Mouse (Mus musculus) B cell, adult 2 months (primary cell): ENCODE data around the gene Timm13.

Experiments used
- DNase-seq, 2 experiments: peaks; one replicate each; pipeline ENCODE4 v3.0.0; 2022

Timm13 gene

DNA sequence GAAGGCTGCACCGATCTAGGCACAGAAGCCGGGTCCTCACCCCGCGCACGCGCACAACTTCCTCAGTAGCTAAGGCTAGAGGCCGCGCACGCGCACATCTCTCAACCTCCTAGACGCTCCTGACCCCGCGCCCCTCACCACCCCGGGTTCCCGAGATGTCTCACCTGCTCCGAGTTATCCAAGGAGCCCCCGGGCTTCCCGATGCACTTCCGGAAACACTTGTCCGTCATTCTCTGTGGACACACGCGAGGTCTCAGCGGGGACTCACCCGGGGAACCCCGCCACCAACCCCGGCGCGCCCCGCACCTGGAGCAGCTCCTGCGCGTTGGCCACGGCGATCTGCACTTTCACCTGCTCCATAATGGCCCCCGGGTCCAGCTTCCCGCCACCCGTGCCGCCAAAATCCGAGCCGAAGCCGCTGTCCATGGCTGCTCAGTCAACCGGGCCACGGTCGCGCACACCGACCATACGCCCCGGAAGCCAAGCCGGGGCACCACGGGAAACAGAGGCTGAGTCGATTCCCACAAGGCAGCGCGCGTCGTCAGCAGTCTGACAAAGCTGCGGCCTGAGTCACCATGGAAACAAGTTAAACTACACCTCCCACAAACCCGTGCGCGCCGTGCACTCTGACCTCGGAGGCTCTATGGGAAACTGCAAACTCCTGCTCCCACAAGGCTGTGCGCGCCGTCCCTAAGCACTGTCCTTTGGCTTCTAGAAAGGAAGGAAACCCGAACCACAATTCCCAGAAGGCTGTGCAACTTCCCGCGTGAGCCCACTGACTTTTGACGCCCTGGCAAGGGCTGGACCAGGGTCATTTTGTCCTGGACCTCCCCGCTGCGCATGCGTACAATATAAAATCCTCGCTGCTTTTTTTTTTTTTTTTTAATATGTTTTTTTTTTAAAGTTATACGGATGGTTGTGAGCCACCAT lies at the start of gene Timm13:
Timm13 (minus strand) TSS at position 652 of the 930 bp plus-strand sequence.
- DNase-seq: peak; percentile 94 to 95

DNA sequence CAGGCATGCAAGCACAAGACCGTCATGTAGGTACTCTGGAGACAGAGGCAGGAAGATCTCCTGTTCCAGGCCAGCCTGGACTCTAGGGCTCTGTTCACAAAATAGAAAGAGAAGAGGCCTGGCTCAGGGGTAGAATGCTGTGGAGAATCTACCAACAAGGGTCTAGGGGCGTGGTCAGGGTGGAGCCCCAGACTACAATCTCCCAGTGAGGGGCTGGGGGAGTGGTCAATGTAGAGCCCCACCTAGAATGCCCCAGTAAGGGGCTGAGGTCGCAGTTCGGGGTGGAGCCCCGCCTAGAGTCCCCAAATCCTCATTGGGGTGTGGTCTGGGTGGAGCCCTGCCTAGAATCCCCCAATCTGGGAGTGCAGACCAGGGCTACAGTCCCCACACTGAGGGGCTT lies 49.5 kb upstream of the Timm13 start:
- no peak for DNase-seq

DNA sequence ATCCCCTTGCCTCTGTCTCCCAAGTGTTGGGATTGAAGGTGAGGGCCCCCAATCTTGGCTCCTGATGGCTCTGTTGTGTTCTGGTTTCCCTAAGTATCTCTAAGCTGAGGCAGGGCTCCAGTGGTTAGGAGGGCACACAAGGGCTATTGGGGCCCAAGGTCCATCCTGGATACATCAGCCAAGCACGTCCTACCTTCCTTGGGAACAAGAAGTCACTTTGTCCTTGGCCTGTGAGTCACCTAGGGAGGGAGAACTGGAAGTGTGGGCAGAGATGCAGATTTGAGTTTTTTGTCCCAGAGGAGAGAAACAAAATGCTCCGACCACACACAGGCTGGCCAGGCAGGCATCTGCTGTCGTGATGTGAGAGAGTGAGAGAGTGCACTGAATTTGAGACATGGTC lies 48.3 kb upstream of the Timm13 start:
- DNase-seq: no peak

DNA sequence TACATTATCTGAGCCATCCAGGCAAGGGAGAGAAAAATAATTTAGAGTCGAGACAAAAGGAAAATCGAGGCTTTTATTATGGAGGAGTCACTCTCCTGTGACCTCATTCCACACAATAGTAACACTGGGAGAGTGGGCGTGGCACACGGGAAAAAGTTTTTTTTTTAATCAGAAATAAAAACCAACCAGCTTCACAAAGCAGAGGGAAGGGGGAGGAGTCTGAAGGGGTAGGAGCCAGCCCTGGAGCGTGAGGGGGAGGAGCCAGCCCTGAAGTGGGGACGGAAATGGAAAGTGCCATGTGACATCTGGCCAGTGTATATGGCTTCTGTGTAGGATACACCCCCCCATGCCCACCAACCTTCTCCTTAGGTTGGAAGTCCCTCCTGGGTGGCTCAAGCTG lies 47.8 kb upstream of the Timm13 start:
- DNase-seq: no peak

DNA sequence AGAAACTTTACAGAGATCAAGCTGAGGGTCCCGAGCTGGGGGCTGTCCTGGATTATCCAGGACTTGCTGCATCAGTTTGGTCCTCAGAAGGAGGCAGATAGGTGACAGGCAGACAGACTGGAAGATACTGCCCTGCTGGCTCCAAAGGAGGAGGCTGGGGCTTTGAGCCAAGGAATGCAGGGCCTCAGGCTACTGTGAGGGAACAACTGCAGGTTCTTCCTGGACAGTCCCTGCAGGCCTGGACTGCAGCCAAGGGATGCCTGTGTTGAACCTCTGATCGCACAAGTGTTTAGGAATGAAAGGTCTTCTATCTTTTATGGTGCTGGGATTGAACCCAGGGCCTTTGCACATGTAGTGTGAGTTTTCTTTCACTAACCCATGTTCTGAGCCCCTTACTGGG lies 47.0 kb upstream of the Timm13 start:
- DNase-seq: no peak

DNA sequence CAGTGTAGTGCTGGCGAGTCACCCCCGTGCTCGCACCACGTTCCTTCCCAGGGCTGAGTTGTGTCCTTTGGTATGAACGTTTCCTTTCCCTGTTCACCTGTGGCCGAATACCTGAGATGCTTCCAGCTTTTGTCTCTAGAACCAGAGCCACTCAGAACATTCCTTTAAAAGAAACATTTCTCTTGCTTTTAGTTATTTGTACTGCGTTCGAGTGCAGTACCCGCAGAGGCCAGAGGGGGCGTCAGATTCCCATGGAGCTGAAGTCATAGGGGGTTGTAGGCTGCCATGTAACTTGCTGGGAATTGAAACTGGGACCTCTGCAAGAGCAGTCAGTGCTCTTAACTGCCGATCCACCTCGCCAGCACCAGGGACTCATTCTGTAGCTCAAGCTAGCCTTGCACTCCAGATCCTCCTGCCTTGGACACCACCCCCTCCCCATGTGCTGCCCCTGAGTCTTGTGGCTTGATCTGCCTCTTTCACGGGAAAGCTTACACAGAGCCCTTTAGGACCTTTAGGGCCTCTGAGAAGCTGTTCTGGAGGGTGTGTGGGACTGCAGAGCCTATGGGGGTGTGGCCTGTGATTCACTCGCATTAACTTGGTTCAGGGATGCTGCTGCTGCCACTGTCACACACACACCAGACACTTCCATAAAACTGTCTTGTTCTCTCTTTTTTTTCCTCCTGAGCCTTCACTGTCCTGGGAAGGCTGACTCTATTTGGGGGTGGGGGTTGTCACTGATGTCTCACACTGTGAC lies 46.1 kb upstream of the Timm13 start:
- peak; percentile 57 to 58 for DNase-seq

DNA sequence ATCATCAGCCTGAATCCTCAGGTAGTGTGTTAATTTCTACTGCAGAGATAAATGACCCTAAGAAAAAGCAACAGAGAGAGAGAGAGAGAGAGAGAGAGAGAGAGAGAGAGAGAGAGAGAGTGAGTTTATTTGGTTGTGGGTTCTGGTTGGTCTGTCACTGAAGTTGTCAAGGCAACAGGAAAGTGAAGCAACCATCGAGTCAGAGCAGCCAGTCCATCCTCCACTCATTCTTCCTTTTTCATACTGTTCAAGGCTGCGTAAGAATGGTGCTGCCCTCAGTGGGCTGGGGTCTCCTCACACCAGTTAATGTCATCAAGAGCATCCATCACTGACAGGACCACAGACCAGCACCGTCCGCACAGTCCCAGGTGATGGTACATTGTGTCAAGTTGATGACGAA lies 43.5 kb upstream of the Timm13 start:
- DNase-seq: no peak

DNA sequence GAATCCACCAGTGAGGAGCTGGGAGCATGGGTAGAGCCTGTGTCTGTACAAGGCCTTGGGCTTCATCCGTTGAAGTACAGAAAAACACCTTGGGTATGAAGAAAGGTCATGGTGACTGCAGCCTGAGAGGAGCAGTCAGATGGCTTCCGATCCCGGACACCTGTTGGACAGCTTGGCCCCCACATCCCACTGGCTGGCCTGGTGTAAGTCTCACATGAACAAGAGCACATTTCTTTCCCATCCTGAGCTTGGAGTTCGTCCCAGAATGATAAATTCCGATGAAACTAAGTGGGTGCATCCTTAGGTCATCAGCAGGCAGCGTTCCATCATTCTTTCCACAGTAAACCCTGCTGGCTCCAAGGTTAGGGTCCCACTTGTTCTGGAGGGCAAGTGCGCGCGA lies 42.9 kb upstream of the Timm13 start:
- DNase-seq: no peak

DNA sequence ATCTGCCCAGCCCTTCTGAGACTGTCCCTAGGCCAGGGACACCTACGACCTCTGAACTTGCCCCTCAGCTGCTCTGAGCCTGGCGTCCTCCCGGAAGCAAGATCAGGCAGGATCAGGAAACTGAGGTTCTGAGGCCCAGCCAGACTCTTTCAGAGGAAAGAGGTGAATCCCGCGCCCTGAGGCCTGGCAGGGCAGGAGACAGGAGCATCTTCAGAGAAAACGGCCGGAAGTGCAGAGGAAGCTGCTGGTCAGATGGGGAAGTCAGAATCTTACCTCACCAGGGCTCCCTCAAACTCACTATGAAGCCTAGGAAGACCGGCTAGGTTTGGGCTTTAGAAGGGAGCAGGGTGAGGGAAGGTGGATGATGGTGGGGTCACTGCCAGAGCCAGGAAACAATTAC lies 42.1 kb upstream of the Timm13 start:
- no peak for DNase-seq

DNA sequence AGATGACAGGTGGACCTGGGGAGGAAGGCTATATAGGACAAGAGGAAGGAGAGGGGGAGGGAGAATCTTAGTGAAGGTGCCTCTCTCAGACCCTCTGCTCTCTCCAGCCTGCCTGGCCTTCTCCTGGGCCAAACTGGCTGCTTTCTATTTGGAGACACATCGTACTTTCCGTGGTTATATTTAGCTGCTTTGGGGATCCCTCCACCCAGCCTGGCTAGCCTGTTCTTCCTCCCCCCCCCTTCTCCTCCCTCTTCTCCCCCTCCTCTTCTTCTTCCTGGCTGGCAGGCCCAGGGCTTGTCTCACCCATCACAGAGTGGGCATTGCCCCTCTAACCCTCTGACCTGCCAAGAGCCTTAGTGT lies 40.2 kb upstream of the Timm13 start:
- DNase-seq: no peak

DNA sequence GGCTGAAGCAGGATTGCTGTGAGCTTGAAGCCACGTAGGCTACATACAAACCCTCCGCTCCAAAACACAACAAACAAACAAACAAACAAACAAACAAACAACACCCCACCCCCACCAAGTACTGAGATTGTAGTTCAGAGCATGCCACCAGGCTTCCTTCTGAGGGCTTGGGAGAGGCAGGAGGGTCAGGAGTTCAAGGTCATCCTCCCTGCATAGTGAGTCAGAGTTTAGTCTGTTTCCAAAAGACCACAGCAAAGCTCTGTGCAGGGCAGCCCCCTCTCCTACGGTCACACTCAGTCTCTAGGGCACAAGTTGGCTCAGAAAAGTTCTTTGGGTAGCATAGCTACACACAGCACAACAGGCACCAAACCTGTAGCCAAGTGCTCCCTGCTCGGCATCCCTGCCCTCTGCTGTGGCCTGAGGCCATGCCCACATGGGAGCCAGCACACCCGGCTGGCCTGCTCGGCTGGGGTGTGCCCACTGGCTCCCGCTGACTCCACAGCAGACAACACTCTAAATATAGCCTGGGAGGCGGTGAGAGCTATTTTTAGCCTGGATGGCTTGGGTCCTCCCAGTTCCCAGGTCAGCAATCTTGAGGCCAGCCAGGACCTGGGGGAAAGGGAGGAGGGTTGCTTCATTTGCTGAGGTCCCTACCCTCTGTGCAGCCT lies 39.7 kb upstream of the Timm13 start:
- no peak for DNase-seq

DNA sequence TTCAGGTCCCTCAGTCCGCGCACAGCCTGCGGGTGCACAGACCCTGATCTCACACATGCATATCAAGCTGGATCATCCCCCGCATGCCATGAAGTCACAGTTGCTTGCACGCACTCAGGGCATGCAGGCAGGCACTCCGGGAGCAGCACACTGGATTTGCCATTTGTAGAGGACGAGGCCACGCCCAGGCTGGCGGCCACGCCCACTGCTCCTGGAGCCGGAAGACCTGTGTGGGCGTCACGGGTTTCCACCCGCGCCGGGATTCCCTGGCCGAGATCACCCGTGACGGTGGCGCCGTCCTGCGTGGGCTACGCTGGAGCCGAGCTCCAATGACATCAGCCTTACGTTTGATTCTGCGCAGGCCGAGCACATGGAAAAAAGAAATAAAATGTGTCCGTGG lies 38.9 kb upstream of the Timm13 start:
- DNase-seq: peak; percentile 81

DNA sequence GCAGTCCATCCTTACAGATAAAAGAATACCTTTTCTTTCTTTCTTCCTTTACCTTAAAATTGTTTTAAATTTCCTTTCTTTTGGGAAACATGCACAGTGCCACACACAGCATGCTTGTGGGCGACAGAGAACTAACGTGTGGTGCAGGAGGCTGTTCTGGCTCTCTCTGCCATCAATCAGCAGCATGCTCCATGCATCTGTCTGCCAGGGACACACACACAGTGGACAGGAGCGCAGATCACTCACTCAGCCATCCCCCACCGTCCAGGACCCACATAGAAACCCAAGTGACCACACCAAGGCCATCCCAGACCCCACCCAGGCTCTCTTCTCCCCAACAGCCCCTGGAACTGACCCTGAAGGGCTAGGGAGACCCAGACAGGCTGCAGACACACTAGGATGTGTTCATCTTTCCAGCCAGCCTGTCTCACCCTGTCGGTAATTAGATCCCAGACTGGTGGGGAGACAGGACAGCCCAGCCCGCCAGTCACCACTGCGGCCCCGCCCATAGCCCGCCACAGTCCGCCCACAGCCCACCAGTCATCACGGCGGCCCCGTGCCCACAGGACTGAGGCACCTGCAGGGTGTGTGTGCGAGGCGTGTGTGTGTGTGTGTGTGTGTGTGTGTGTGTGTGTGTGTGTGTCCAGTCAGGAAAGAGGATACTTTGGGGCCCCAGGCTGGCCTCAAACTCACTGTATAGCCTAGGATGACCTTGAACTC lies 38.2 kb upstream of the Timm13 start:
- DNase-seq: peak; percentile 37

DNA sequence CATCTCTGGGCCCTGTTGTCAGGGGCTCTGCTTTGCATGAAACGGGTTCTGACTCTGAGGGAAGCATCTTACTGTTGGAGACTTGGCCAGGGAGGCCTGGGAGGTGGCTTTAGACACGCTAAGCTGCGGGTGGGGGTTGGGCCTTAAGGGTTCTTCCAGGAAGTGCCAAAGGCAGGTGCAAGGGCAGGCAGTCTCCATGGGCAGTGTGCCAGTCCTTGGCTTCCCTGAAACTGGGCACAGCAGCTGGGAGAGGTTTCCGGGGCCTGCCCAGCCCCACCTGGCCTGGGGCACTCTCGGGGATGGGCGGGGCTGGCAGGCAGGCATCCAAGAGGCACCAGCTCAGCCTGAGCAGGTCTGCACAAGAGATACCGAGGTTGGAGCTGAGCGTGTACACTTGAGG lies 36.9 kb upstream of the Timm13 start:
- DNase-seq: peak; percentile 23 to 25

DNA sequence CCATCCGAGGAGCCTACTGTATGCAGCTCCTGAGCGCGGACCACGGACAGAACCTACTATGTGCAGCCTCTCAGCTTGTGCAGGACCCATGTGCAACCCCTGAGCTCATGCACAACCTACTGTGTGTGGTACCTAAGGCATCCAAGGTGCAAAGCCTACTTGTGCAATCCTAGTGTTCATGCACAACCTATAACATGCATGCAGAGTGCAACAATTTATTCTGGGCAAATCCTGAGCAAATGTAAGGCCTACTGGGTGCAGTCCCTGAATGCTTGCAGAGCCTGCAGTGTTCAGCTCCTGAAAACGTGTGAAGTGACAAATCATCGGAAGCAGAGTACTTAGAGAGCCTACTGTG lies 36.0 kb upstream of the Timm13 start:
- no peak for DNase-seq

DNA sequence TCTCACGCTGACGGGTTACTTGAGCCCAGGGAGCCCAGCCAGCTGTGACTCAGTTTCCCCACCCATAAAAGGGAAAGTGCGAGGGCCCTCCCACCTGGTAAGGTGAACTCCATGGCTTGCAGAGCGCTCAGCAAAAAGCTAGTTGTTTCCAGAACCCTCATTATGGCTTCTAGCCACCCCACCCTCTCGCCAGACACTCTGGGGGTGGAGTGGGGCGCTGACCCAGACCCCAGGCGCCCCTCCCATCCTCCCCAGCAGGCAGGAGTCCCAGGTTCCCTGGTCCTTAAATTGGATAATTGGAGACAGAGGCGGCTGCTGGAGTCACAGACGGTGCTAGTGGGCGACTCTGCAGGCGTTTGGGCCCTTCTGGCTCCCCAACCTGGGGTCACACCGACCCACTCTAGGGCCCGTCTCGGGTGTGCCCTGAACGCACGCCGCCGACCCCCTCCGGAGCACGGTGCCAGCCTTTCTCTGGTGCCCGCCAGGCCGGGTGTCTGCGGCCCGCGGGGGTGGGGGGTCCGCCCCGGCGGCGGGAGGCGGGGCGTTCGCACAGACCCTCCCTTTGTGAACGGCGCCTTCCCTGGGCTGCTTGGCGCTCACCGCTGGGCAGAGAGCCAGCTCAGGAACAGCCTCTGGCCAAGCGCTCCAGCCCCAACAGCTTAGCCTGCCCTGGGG lies 35.5 kb upstream of the Timm13 start:
- DNase-seq: no peak

DNA sequence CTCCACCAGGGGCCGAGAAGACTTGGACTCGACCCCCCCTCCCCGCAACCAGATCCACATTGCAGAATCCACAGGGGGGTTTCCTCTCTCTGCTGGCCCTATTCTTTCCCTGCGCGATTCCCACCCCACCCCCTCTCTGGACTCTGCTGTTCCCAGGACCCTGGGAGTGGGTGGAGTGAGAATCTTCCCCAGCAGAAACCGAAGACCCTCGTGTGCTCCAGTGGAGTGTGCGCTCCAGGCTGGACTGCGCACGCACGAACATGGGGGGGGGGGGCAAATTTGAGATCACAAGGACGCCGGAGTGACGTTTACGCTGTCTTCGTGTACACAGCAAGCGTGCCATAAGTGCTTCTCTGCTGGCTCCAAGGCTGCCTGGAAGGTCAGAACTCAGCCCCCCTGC lies 34.9 kb upstream of the Timm13 start:
- DNase-seq: no peak

DNA sequence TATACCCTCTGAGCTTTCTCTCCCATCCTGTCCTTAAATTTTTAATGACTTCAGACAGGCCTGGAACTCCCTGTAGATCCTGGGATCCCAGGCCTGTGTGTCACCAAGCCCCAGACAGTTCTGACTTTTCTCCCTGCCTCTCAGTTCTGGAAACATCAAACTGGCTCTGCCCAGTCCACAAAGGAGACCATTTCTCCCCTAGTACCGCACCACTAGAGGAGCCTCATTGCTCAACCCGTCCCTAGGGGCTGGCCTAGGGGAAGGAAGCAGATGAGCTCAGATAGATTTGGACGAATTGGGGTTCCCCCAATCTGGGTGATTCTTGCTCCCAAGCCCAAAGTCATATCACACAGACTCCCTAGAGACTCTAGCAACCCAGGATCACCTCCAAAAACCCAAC lies 34.5 kb upstream of the Timm13 start:
- peak; percentile 66 to 75 for DNase-seq

DNA sequence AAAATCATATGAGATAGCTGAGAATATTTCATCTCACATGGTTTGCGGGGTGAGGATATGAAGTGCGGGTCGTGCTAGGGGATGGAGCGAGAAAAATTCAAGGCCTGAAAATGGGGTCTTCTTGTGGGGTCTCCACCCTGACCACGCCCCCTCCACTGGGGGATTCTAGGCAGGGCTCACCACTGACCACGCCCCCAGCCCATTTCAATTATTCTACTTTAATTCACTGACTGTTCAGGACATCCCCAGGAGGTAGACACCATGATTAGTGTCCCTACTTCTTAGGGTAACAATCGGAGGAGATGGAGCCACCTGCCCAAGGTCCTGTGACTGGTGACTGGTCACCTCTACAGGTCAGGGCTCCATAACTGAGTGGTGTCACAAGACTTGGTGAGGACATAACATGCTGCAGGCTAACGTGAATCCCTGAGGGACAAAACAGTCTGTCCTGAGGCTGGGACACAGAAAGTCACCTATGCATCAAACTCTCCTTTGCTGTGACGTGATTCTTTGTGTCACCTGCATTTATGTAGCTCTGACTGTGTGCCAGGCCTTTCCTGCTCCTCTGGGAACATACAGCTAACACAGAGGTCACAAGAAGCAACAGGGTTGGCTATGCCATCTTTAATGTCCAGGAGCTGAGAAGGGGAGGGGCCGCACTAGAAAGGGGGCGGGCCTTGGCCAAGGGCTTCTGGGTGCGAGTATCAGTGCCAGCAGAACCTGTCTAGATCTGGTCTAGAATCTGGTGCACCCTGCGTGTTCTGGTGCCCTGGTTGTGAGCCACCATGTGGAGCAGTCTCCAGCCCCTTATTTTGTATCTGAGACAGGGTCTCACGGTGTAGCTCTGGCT lies 33.6 kb upstream of the Timm13 start:
- DNase-seq: no peak

DNA sequence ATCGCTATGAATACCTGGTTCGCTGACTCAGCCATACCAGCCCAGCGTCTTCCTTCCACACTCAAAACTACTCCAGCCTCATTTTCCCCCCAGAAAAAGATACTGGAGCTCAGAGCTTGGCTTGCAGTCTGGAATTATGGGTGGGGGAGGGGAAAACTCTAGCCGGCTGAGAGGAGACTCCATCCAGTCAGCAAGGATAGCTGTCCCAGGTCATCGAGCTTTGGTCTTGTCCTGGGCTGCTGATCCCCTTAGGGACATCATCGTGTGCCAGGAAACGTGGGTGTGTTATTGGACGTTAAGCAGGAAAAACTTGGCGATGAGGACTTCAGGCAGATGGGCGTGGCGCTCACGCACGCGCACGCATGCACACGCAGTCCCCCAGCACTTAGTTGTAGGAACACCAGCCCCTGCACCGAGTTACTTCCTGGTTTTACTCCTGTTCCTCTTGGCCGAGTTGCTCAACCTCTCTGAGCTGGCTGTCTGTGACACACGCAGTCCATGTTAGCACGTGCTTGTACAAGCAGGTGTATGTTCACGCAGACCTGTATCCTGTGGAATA lies 32.7 kb upstream of the Timm13 start:
- DNase-seq: peak; percentile 54 to 56
